In genomic region chr12:85710695-85711094, GRCm38 (mm10) we compare ENCODE assay signal across 21 mouse cellular contexts. TPM values are rescaled to one million over a fixed set of nuclear protein-coding genes. Genes with fewer than 3 reads are reported as not detected.
DNase-seq lines count a peak whose midpoint lies in the region; ATAC-seq and TF ChIP-seq lines count a peak whose summit lies in the region.
"Had no signal": no experiment of that assay in that cellular context is flagged by ENCODE, and none has a peak within 500 bp of the region (broad histone marks: within the 10 kb centered on the region; RNA-seq: fewer than 3 reads in every experiment).

No protein-coding gene starts in this region.

- no peak overlapping the region for H3K27ac ChIP-seq in stomach, embryonic 15.5 days
- no peak overlapping the region for H3K27ac ChIP-seq in stomach, postnatal 0 days (replicated peaks)
- H3K27ac ChIP-seq: embryonic facial prominence, embryonic 13.5 days; hindbrain, embryonic 15.5 days; kidney, embryonic 15.5 days; liver, embryonic 13.5 days; macrophage had no signal

- 72% methylated on average over 7 of the region's 7 CpGs for WGBS in stomach, embryonic 15.5 days
- WGBS in stomach, postnatal 0 days = 71% methylated on average over 7 of the region's 7 CpGs

- H3K36me3 ChIP-seq in stomach, embryonic 15.5 days = no peaks in the 10 kb centered on the region
- no peaks in the 10 kb centered on the region for H3K36me3 ChIP-seq in stomach, postnatal 0 days (ENCODE audit: control insufficient read depth, insufficient read depth, low read length)
- H3K36me3 ChIP-seq: embryonic facial prominence, embryonic 13.5 days; hindbrain, embryonic 15.5 days; kidney, embryonic 15.5 days; liver, embryonic 13.5 days had no signal

- H3K9me3 ChIP-seq in stomach, embryonic 15.5 days = no peaks in the 10 kb centered on the region
- H3K9me3 ChIP-seq in stomach, postnatal 0 days (ENCODE audit: control insufficient read depth, low read length) = no peaks in the 10 kb centered on the region
- H3K9me3 ChIP-seq: embryonic facial prominence, embryonic 13.5 days; hindbrain, embryonic 15.5 days; kidney, embryonic 15.5 days; liver, embryonic 13.5 days had no signal

- H3K27me3 ChIP-seq in stomach, embryonic 15.5 days (replicated peaks) = no peaks in the 10 kb centered on the region
- H3K27me3 ChIP-seq in stomach, postnatal 0 days (ENCODE audit: control insufficient read depth, insufficient read depth, low read length) = no peaks in the 10 kb centered on the region

- H3K9ac ChIP-seq in stomach, embryonic 15.5 days = no peak overlapping the region
- H3K9ac ChIP-seq in stomach, postnatal 0 days (ENCODE audit: low read length) = no peak overlapping the region
- H3K9ac ChIP-seq: embryonic facial prominence, embryonic 13.5 days; hindbrain, embryonic 15.5 days; kidney, embryonic 15.5 days; liver, embryonic 13.5 days had no signal

- no peak overlapping the region for H3K4me3 ChIP-seq in stomach, embryonic 15.5 days (replicated peaks)
- H3K4me3 ChIP-seq in stomach, postnatal 0 days (ENCODE audit: low read depth, low read length) = no peak overlapping the region
- H3K4me3 ChIP-seq: embryonic facial prominence, embryonic 13.5 days; hindbrain, embryonic 15.5 days; kidney, embryonic 15.5 days; liver, embryonic 13.5 days had no signal

- 0 out of 2 replicates have a peak, but pooled peaks have one; percentile 50 for ATAC-seq in stomach, embryonic 15.5 days (ENCODE audit: insufficient read depth, low FRiP score, low read depth)
- ATAC-seq in stomach, postnatal 0 days (ENCODE audit: low FRiP score, low TSS enrichment) = no peak
- ATAC-seq in granulocyte monocyte progenitor cell, adult 5-6 weeks (replicated peaks; ENCODE audit: poor library complexity, severe bottlenecking) = peak; percentile 90
- ATAC-seq in monocyte, adult 5-6 weeks (replicated peaks; ENCODE audit: insufficient number of reproducible peaks, low FRiP score, low TSS enrichment, poor library complexity, severe bottlenecking) = peak; percentile 89
- ATAC-seq: intestine, embryonic 16.5 days had no signal

- H3K4me2 ChIP-seq in stomach, embryonic 15.5 days = no peak overlapping the region
- no peak overlapping the region for H3K4me2 ChIP-seq in stomach, postnatal 0 days (replicated peaks; ENCODE audit: low read depth)
- H3K4me2 ChIP-seq: embryonic facial prominence, embryonic 13.5 days; heart, embryonic 11.5 days; hindbrain, embryonic 15.5 days; kidney, embryonic 15.5 days; liver, embryonic 13.5 days had no signal

- DNase-seq in stomach, postnatal 0 days (ENCODE audit: low spot score) = no peak
- DNase-seq in frontal cortex, postnatal 10 days (ENCODE audit: low spot score in 2 of 2) = no peak
- DNase-seq in cerebellum, postnatal 14 days = no peak
- no peak for DNase-seq in gastrocnemius, postnatal 4 days (ENCODE audit: low spot score in 2 of 2)
- DNase-seq: adrenal gland, postnatal 10 days; cerebellum, adult 8-10 months; gastrocnemius, postnatal 14 days; heart, postnatal 36 days; left cerebral cortex, postnatal 4 days; liver, embryonic 13.5 days; midbrain, embryonic 14.5 days; thymus, adult 18-20 months had no signal

- TF ChIP-seq EP300 in stomach, postnatal 0 days (optimal IDR thresholded peaks at IDR 0.05) = no peak

- H3K4me1 ChIP-seq in stomach, embryonic 15.5 days = peaks cover 7% of the 10 kb centered on the region; the same call in 1 of the 2 replicates
- H3K4me1 ChIP-seq in stomach, postnatal 0 days (replicated peaks; ENCODE audit: control insufficient read depth, insufficient read depth) = peaks cover 5% of the 10 kb centered on the region; the same call in 1 of the 2 replicates

- TF ChIP-seq CTCF in stomach, postnatal 0 days (IDR thresholded peaks at IDR 0.05; ENCODE audit: low read depth) = no peak

RNA-seq across cellular contexts. Expression of gene Batf, which starts 24.2 kb away (rescaled TPM):
- 3.4 and 5.3 TPM in 2 replicates for polyA plus RNA-seq in stomach, embryonic 15.5 days (2015; fragmentation: Nextera tagmentation; extraction: Ambion mirVana)
- 3.1 and 3.3 TPM in 2 replicates for polyA plus RNA-seq in stomach, postnatal 0 days (2015; fragmentation: Nextera tagmentation; extraction: Ambion mirVana)
- 18.5 and 22.2 TPM in 2 replicates for total RNA-seq in granulocyte monocyte progenitor cell, adult 5-6 weeks (2014; fragmentation: Nextera tagmentation)
- total RNA-seq in granulocyte monocyte progenitor cell, adult 5-6 weeks (2017) = 30.5 and 31.1 TPM in 2 replicates
- 28.7 to 49.6 TPM (median 34.2 TPM) in 3 replicates for total RNA-seq in monocyte, adult 5-6 weeks (2017)
- total RNA-seq in gastrocnemius, postnatal 4 days (2021) = 1 to 10 TPM in 1 of 2 experiments, under 1 TPM in 1; 0.59 to 1.2 TPM

RNA-seq across cellular contexts. Expression of gene Flvcr2, which starts 35.6 kb away (rescaled TPM):
- polyA plus RNA-seq in stomach, embryonic 15.5 days (2015; fragmentation: Nextera tagmentation; extraction: Ambion mirVana) = 2.0 and 2.2 TPM in 2 replicates
- polyA plus RNA-seq in stomach, postnatal 0 days (2015; fragmentation: Nextera tagmentation; extraction: Ambion mirVana) = 4.1 and 4.8 TPM in 2 replicates
- total RNA-seq in granulocyte monocyte progenitor cell, adult 5-6 weeks (2014; fragmentation: Nextera tagmentation) = not detected in 2 replicates
- not detected in 2 replicates for total RNA-seq in granulocyte monocyte progenitor cell, adult 5-6 weeks (2017)
- total RNA-seq in monocyte, adult 5-6 weeks (2017) = 0.21 TPM in 1 of 3 replicates, not detected in the others
- total RNA-seq in gastrocnemius, postnatal 4 days (2021) = 1 to 10 TPM; 3.5 to 3.9 TPM

Comparison
In these comparisons a context has a peak if more than half of its experiments do, and no peak if none do; other contexts are left out.
1. RNA of gene Batf, which starts 24.2 kb away (total RNA-seq): 18.5 to 31.1 TPM in granulocyte monocyte progenitor cell, adult 5-6 weeks and 28.7 to 49.6 TPM in monocyte, adult 5-6 weeks; 0.59 to 1.2 TPM in gastrocnemius, postnatal 4 days; every median in the first group is over 4 times any median in the second.